Mouse (Mus musculus) urinary bladder, postnatal 4 days (tissue): ENCODE results near the gene Olfr1173.

Experiments used
- DNase-seq, 2 experiments: peaks; one replicate each; pipeline ENCODE4 v3.0.0; 2021 to 2022; ENCODE audit warnings: low spot score in 2 of 2

Olfr1173 gene

GRCm38 (mm10) chr2:88279775-88280174 is at the start of gene Olfr1173:
TSS of gene Olfr1173 (minus strand) at chr2:88279875.
- no peak for DNase-seq

DNA sequence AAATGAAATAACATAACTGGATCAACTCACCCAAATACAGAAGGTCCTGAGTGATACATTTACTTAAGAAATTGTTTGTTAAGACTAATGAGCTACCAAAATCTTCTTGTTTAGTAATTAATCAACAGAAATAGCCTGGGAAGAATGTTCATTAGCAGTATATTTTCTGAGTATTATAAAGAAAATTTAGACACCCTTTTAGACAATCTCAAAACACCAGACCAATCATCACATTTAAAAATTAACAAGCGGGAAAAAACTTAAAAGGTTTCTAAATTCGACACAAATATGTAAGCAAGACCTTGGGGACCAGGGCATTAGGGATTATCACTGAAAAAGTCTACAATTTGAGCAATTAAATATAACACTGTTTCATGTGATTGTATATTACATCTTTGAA is 47.4 kb upstream of the Olfr1173 start, which contains the start of gene Olfr1175-ps:
TSS of gene Olfr1175-ps (minus strand) at position 101 of the 400 bp plus-strand sequence.
- no peak for DNase-seq

DNA sequence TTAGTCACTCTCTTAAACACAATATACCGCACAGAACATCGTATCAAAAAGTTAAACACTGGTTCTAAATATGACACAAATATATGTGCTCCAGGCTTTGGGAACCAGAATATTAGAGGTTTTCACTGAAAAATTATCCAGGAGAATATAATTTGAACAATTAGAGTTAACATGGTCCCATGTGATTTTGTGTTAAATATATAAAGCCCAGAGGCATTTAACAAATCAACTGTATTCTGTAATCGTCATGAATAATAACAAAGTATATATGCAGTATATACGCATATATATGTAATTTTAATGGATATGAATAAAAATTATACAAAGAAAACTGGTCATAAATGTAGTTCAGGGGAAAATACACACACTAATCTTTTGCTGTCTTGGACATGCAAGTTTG is 35.4 kb upstream of the Olfr1173 start, which contains the start of gene Olfr1174-ps:
TSS of gene Olfr1174-ps (minus strand) at position 101 of the 400 bp plus-strand sequence.
- no peak for DNase-seq

- no peak for DNase-seq
These were observed 51.4 kb downstream of the Olfr1173 start, which contains the start of gene Olfr1170 for GRCm38 (mm10) chr2:88228234-88228633. TSS of gene Olfr1170 (minus strand) at chr2:88228334.
